Mouse (Mus musculus): ENCODE data around the gene Gm8356. TPM values are rescaled to one million over a fixed set of nuclear protein-coding genes. Genes with fewer than 3 reads are reported as not detected.
"Not testable (repeated sequence)": the region's sequence is repeated elsewhere in the genome, so short reads cannot be mapped to it uniquely, and the experiment has no call there.

Gm8356 gene
- polyA plus RNA-seq (2016; fragmentation: Nextera tagmentation; extraction: Ambion mirVana) = not detected in 2 replicates

GRCm38 (mm10) chr14:6537190-6537589 lies at the start of gene Gm8356:
Gm8356 (minus strand) TSS chr14:6537290.
- 83% methylated on average over 1 of the region's 2 CpGs for WGBS
- not testable (repeated sequence) for DNase-seq (ENCODE audit: low spot score)

GRCm38 (mm10) chr14:6486331-6486730 lies 50.8 kb downstream of the Gm8356 start:
- H3K4me3 ChIP-seq; H3K4me1 ChIP-seq; DNase-seq (ENCODE audit: low spot score); H3K9me3 ChIP-seq (replicated peaks); H3K36me3 ChIP-seq; H3K27ac ChIP-seq; H3K27me3 ChIP-seq (ENCODE audit: low read depth, poor library complexity, severe bottlenecking): not testable (repeated sequence)
- WGBS = 47% methylated on average over 1 of the region's 1 CpGs

More at GRCm38 (mm10) chr14:6537190-6537589, at the start of gene Gm8356:
- not testable (repeated sequence) for H3K4me1 ChIP-seq; H3K27me3 ChIP-seq (ENCODE audit: low read depth, poor library complexity, severe bottlenecking); H3K36me3 ChIP-seq; H3K27ac ChIP-seq; H3K9me3 ChIP-seq (replicated peaks); H3K4me3 ChIP-seq

DNA sequence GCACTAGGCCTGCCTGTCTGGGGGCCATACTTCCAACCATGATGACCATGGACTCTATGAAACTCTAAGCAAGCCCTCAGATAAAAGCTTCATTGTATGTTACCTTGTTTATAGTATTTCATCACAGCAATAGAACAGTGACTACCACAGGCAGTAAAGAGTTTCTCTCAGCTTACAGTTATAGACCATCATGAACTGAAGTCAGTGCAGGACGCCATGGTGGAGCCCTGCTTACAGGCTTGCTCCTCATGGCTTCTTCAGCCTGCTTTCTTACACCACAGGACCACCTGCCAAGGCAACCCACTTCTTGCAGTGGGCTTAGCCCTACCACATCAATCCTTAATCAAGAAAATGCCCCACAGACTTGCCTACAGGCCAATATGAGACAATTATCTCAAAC lies 51.5 kb downstream of the Gm8356 start:
- WGBS = 73% methylated on average over 1 of the region's 1 CpGs
- not testable (repeated sequence) for H3K9me3 ChIP-seq (replicated peaks); H3K27me3 ChIP-seq (ENCODE audit: low read depth, poor library complexity, severe bottlenecking); H3K4me1 ChIP-seq; H3K36me3 ChIP-seq; DNase-seq (ENCODE audit: low spot score); H3K27ac ChIP-seq; H3K4me3 ChIP-seq

GRCm38 (mm10) chr14:6482126-6482525 lies 55.0 kb downstream of the Gm8356 start:
- H3K4me1 ChIP-seq; H3K27me3 ChIP-seq (ENCODE audit: low read depth, poor library complexity, severe bottlenecking); H3K9me3 ChIP-seq (replicated peaks); H3K4me3 ChIP-seq; H3K36me3 ChIP-seq; H3K27ac ChIP-seq; DNase-seq (ENCODE audit: low spot score): not testable (repeated sequence)
- WGBS = 87% methylated on average over 8 of the region's 8 CpGs

Other genes with a start within 250 kb of the Gm8356 start
- not detected in 2 replicates for gene Gm21103, start 232.4 kb downstream of the Gm8356 start, polyA plus RNA-seq (2016; fragmentation: Nextera tagmentation; extraction: Ambion mirVana)
- gene Gm3618, start 193.6 kb downstream of the Gm8356 start, polyA plus RNA-seq (2016; fragmentation: Nextera tagmentation; extraction: Ambion mirVana) = not detected in 2 replicates
- gene Gm16440, start 147.0 kb downstream of the Gm8356 start, polyA plus RNA-seq (2016; fragmentation: Nextera tagmentation; extraction: Ambion mirVana) = not detected in 2 replicates
- 0.34 and 1.3 TPM in 2 replicates for gene Gm3591, start 124.8 kb downstream of the Gm8356 start, polyA plus RNA-seq (2016; fragmentation: Nextera tagmentation; extraction: Ambion mirVana)
- gene Gm3594, start 92.7 kb downstream of the Gm8356 start, polyA plus RNA-seq (2016; fragmentation: Nextera tagmentation; extraction: Ambion mirVana) = not detected in 2 replicates
- gene Gm3629, start 53.3 kb upstream of the Gm8356 start, polyA plus RNA-seq (2016; fragmentation: Nextera tagmentation; extraction: Ambion mirVana) = 0.30 TPM in 1 of 2 replicates, not detected in the other
- gene Gm3460, start 85.1 kb upstream of the Gm8356 start, polyA plus RNA-seq (2016; fragmentation: Nextera tagmentation; extraction: Ambion mirVana) = not detected in 2 replicates
- 0.08 TPM in 1 of 2 replicates, not detected in the other for gene Gm10251, start 146.9 kb upstream of the Gm8356 start, polyA plus RNA-seq (2016; fragmentation: Nextera tagmentation; extraction: Ambion mirVana)
- gene Gm8050, start 183.0 kb upstream of the Gm8356 start, polyA plus RNA-seq (2016; fragmentation: Nextera tagmentation; extraction: Ambion mirVana) = not detected in 2 replicates
- 4.7 and 4.9 TPM in 2 replicates for gene Gm3636, start 205.0 kb upstream of the Gm8356 start, polyA plus RNA-seq (2016; fragmentation: Nextera tagmentation; extraction: Ambion mirVana)
- not detected in 2 replicates for gene Gm8362, start 237.1 kb upstream of the Gm8356 start, polyA plus RNA-seq (2016; fragmentation: Nextera tagmentation; extraction: Ambion mirVana)

All from limb, embryonic 10.5 days (tissue).